Mouse (Mus musculus): ENCODE results near the gene Cd4. TPM values are rescaled to one million over a fixed set of nuclear protein-coding genes. Genes with fewer than 3 reads are reported as not detected.

Cd4 gene
- polyA plus RNA-seq, 1 experiment, result 5.8 TPM

- H3K36me3 ChIP-seq (ENCODE audit: control insufficient read depth, insufficient read depth, low read length), result peaks cover under 1% of the 10 kb centered on the region; the same call in 1 of the 2 replicates
- 1% methylated on average over 13 of the region's 13 CpGs for WGBS
- H3K4me3 ChIP-seq (ENCODE audit: low read depth, low read length), result peak within 1 kb of the TSS; percentile 54
- TF ChIP-seq POLR2A (IDR thresholded peaks at IDR 0.05; ENCODE audit: low read depth, low read length), result peak; percentile 27; the same call in 1 of the 2 replicates
- TF ChIP-seq CTCF (IDR thresholded peaks at IDR 0.05; ENCODE audit: extremely low read depth, insufficient read length, insufficient replicate concordance, low read depth, low read length), result no peak
- H3K27ac ChIP-seq (ENCODE audit: insufficient read depth, low read depth, low read length), result peak within 1 kb of the TSS; percentile 94
- H3K27me3 ChIP-seq (ENCODE audit: control insufficient read depth, insufficient read depth, low read length), result no peaks in the 10 kb centered on the region
- peaks cover 24% of the 10 kb centered on the region for H3K4me1 ChIP-seq (ENCODE audit: control insufficient read depth, insufficient read depth, insufficient read length, low read length)
Measured at GRCm38 (mm10) chr6:124919695-124920317, 31.8 kb upstream of the Cd4 start, which contains the start of gene Ptms. Gene Ptms (minus strand): TSS chr6:124920103.

- Histone ChIP-seq H3K4me3 (ENCODE audit: low read depth, low read length) (peak overlapping the region; percentile 29), H3K4me1 (ENCODE audit: control insufficient read depth, insufficient read depth, insufficient read length, low read length) (peaks cover 31% of the 10 kb centered on the region), H3K27ac (ENCODE audit: insufficient read depth, low read depth, low read length) (peak overlapping the region; percentile 94), H3K36me3 (ENCODE audit: control insufficient read depth, insufficient read depth, low read length) (peaks cover 8% of the 10 kb centered on the region), H3K27me3 (ENCODE audit: control insufficient read depth, insufficient read depth, low read length) (no peaks in the 10 kb centered on the region)
- TF ChIP-seq CTCF (IDR thresholded peaks at IDR 0.05; ENCODE audit: extremely low read depth, insufficient read length, insufficient replicate concordance, low read depth, low read length), result no peak
- no peak for TF ChIP-seq POLR2A (IDR thresholded peaks at IDR 0.05; ENCODE audit: low read depth, low read length)
- whole genome bisulfite sequencing, result 8% methylated on average over 14 of the region's 14 CpGs
Measured at GRCm38 (mm10) chr6:124918890-124919627, 31.0 kb upstream of the Cd4 start.

- H3K27me3 ChIP-seq (ENCODE audit: control insufficient read depth, insufficient read depth, low read length), result no peaks in the 10 kb centered on the region
- peaks cover 11% of the 10 kb centered on the region for H3K36me3 ChIP-seq (ENCODE audit: control insufficient read depth, insufficient read depth, low read length)
- H3K27ac ChIP-seq (ENCODE audit: insufficient read depth, low read depth, low read length), result peak overlapping the region; percentile 94
- peaks cover 38% of the 10 kb centered on the region for H3K4me1 ChIP-seq (ENCODE audit: control insufficient read depth, insufficient read depth, insufficient read length, low read length)
- no peak for TF ChIP-seq POLR2A (IDR thresholded peaks at IDR 0.05; ENCODE audit: low read depth, low read length)
- no peak for TF ChIP-seq CTCF (IDR thresholded peaks at IDR 0.05; ENCODE audit: extremely low read depth, insufficient read length, insufficient replicate concordance, low read depth, low read length)
- WGBS, result 3% methylated on average over 7 of the region's 7 CpGs
- H3K4me3 ChIP-seq (ENCODE audit: low read depth, low read length), result peak overlapping the region; percentile 82
Measured at GRCm38 (mm10) chr6:124918331-124918690, 30.3 kb upstream of the Cd4 start.

- Histone ChIP-seq H3K27me3 (ENCODE audit: control insufficient read depth, insufficient read depth, low read length) (no peaks in the 10 kb centered on the region), H3K4me3 (ENCODE audit: low read depth, low read length) (peak overlapping the region; percentile 82), H3K36me3 (ENCODE audit: control insufficient read depth, insufficient read depth, low read length) (peaks cover 11% of the 10 kb centered on the region), H3K4me1 (ENCODE audit: control insufficient read depth, insufficient read depth, insufficient read length, low read length) (peaks cover 42% of the 10 kb centered on the region), H3K27ac (ENCODE audit: insufficient read depth, low read depth, low read length) (peak overlapping the region; percentile 94)
- under 1% methylated on average over 82 of the region's 89 CpGs for WGBS
- TF ChIP-seq CTCF (IDR thresholded peaks at IDR 0.05; ENCODE audit: extremely low read depth, insufficient read length, insufficient replicate concordance, low read depth, low read length), result peak; percentile 12; the same call in 1 of the 2 replicates
- TF ChIP-seq POLR2A (IDR thresholded peaks at IDR 0.05; ENCODE audit: low read depth, low read length), result peak; percentile 79
Measured at GRCm38 (mm10) chr6:124917518-124918330, 29.7 kb upstream of the Cd4 start.

- Histone ChIP-seq H3K36me3 (ENCODE audit: control insufficient read depth, insufficient read depth, low read length) (peaks cover 11% of the 10 kb centered on the region), H3K27me3 (ENCODE audit: control insufficient read depth, insufficient read depth, low read length) (no peaks in the 10 kb centered on the region), H3K4me1 (ENCODE audit: control insufficient read depth, insufficient read depth, insufficient read length, low read length) (peaks cover 42% of the 10 kb centered on the region), H3K4me3 (ENCODE audit: low read depth, low read length) (peak overlapping the region; percentile 82), H3K27ac (ENCODE audit: insufficient read depth, low read depth, low read length) (peak overlapping the region; percentile 87)
- under 1% methylated on average over 64 of the region's 67 CpGs for WGBS
- TF ChIP-seq CTCF (IDR thresholded peaks at IDR 0.05; ENCODE audit: extremely low read depth, insufficient read length, insufficient replicate concordance, low read depth, low read length), result peak; percentile 67
- TF ChIP-seq POLR2A (IDR thresholded peaks at IDR 0.05; ENCODE audit: low read depth, low read length), result no peak
Measured at GRCm38 (mm10) chr6:124916695-124917517, 28.9 kb upstream of the Cd4 start.

- TF ChIP-seq POLR2A (IDR thresholded peaks at IDR 0.05; ENCODE audit: low read depth, low read length) (0 out of 2 replicates have a peak, but pooled peaks have one; percentile 22), CTCF (IDR thresholded peaks at IDR 0.05; ENCODE audit: extremely low read depth, insufficient read length, insufficient replicate concordance, low read depth, low read length) (no peak)
- peaks cover 11% of the 10 kb centered on the region for H3K36me3 ChIP-seq (ENCODE audit: control insufficient read depth, insufficient read depth, low read length)
- H3K4me1 ChIP-seq (ENCODE audit: control insufficient read depth, insufficient read depth, insufficient read length, low read length), result peaks cover 42% of the 10 kb centered on the region
- no peaks in the 10 kb centered on the region for H3K27me3 ChIP-seq (ENCODE audit: control insufficient read depth, insufficient read depth, low read length)
- H3K4me3 ChIP-seq (ENCODE audit: low read depth, low read length), result peak overlapping the region; percentile 82
- H3K27ac ChIP-seq (ENCODE audit: insufficient read depth, low read depth, low read length), result peak overlapping the region; percentile 72
- 7% methylated on average over 12 of the region's 12 CpGs for WGBS
Measured at GRCm38 (mm10) chr6:124915942-124916694, 28.1 kb upstream of the Cd4 start.

Measured in small intestine, adult 2 months (tissue).